Mouse (Mus musculus) cortical plate, adult 2 months (tissue): Measurements from ENCODE around the gene Ect2l. TPM values are rescaled to one million over a fixed set of nuclear protein-coding genes. Genes with fewer than 3 reads are reported as not detected.

Experiments used
- H3K27ac ChIP-seq: fragments of 200-500 bp; 2 replicates; pipeline ENCODE4 v1.5.1; 2012; ENCODE audit warnings: low read length, control low read depth, inconsistent platforms; ENCODE audit not compliant: insufficient read depth
- H3K4me1 ChIP-seq: fragments of 200-500 bp; 2 replicates; pipeline ENCODE4 v1.6.1; 2011; ENCODE audit warnings: low read length; ENCODE audit not compliant: control insufficient read depth, insufficient read depth
- H3K4me3 ChIP-seq: fragments of 200-500 bp; 2 replicates; pipeline ENCODE4 v1.5.1; 2011; ENCODE audit warnings: mild to moderate bottlenecking, low read length, control low read depth; ENCODE audit not compliant: insufficient read depth
- CTCF ChIP-seq: fragments of 200-500 bp; IDR thresholded peaks from 2 replicates; pipeline ENCODE4 v1.5.1; 2011; ENCODE audit warnings: mild to moderate bottlenecking, control low read depth, low read length; ENCODE audit not compliant: insufficient read depth; ENCODE audit errors: extremely low read depth
- POLR2A ChIP-seq: fragments of 200-500 bp; IDR thresholded peaks from 2 replicates; pipeline ENCODE4 v1.6.1; 2011; ENCODE audit warnings: mild to moderate bottlenecking, low read length, control low read depth; ENCODE audit not compliant: insufficient read depth; ENCODE audit errors: extremely low read depth
- polyA plus RNA-seq: library from polyadenylated mRNA; depleted of rRNA; stranded (reverse); fragments of >200 nt; gene quantifications from 2 replicates; pipeline ENCODE4 v1.2.3, GENCODE M21; 2012; rRNA removed

Gene Ect2l
- polyA plus RNA-seq, 1 experiment: 0.29 TPM

DNA sequence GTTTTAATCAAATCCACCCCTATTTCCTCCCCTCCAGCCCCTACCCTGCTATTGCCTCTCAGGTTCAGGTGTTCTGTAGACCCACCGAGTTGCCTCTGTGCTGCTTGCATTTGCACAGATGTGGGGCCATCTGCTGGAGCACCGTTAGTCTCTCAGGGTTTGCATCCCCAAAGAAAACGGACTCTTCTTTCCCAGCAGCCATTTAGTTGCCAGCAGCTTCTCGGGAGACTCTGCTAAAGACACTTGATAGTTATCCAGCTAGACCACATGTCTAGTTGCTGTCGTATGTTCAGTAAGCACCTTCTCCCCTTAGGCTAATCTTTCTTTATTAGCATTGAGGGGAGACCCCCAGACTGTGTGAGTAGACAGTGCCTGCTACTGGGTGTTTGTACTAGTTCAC lies 108.5 kb downstream of the Ect2l start:
- Histone ChIP-seq H3K4me1 (no peaks in the 10 kb centered on the region; the same call in 1 of the 2 replicates), H3K4me3 (no peak overlapping the region), H3K27ac (no peak overlapping the region)
- TF ChIP-seq POLR2A: no peak
- TF ChIP-seq CTCF: peak; percentile 25; the same call in 1 of the 2 replicates

DNA sequence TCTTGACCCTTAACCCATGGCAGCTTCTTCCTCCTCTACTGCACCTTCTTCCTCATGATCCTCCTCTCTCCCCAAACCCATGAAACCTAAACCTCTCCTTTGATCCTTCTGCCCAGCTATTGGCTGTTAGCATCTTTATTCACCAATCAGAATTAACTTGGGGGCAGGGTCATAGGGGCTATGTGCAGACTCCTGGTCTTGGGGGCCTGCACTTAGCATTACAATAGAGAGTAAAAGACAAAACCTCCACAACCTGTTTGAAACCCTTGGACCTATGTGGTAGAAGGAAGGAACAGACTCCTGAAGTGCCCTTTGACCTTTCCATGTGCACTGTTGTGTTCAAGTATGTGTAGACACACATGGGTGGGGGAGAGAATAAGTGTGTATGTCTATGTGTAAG lies 120.0 kb downstream of the Ect2l start:
- Histone ChIP-seq H3K4me1 (no peaks in the 10 kb centered on the region), H3K27ac (no peak overlapping the region), H3K4me3 (no peak overlapping the region)
- TF ChIP-seq CTCF: no peak
- no peak for TF ChIP-seq POLR2A

DNA sequence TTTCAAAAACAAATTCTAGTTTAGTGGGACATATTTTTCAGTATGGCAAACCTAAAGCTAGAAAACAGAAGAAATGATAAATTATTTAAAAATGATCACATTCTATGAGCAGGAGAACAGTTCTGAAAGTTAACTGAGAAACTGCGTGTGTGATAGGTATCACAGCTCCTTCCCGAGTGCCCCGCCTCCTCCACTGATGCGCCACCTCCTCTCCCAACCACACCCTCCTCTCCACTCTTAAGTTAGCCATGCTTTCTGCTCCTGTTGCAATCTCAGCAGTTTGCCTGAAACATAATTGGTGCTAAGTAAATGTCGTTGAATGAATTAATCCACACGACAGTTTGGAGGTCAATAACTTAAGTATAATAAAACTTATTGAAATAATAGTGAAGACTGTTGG lies 127.9 kb downstream of the Ect2l start:
- no peak overlapping the region for H3K27ac ChIP-seq
- no peaks in the 10 kb centered on the region; the same call in 1 of the 2 replicates for H3K4me1 ChIP-seq
- H3K4me3 ChIP-seq: no peak overlapping the region
- no peak for TF ChIP-seq POLR2A
- no peak for TF ChIP-seq CTCF

DNA sequence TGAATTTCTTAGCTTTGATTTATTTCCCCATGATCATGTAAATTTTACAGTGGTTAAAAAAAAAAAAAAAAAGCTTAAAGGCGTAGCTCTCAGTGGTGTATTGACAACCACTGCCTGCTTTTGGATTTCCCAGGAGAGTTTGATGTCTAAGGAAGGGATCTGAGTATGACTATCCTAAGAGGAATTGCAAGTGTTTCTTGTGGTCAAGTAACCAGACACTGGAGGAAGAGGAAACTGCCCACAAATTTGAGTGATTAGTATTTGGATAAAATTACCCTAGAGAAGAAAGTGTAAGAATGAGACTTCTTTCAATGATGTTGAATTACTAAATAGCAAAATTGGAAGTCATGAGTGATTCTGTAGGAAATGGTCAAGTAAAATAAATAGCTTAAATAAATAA lies 129.2 kb downstream of the Ect2l start:
- no peaks in the 10 kb centered on the region; the same call in 1 of the 2 replicates for H3K4me1 ChIP-seq
- TF ChIP-seq CTCF (no peak), POLR2A (no peak)

More for the DNA sequence above, 129.2 kb downstream of the Ect2l start:
- no peak overlapping the region for H3K4me3 ChIP-seq
- H3K27ac ChIP-seq: no peak overlapping the region

Other genes starting within 250 kb of the Ect2l start
- gene Abracl, start 187.6 kb downstream of the Ect2l start, polyA plus RNA-seq: 23.0 and 24.3 TPM in 2 replicates
- 74.5 and 80.7 TPM in 2 replicates for gene Reps1, start 155.0 kb downstream of the Ect2l start, polyA plus RNA-seq
- 64.7 and 74.1 TPM in 2 replicates for gene Ccdc28a, start 24.1 kb upstream of the Ect2l start, polyA plus RNA-seq
- gene Nhsl1, start 108.1 kb upstream of the Ect2l start, polyA plus RNA-seq: 11.9 and 12.1 TPM in 2 replicates